In genomic region chr10:105727353-105727752, GRCm38 (mm10) we compare ENCODE assay signal across 23 mouse cellular contexts.
"Had no signal": no experiment of that assay in that cellular context is flagged by ENCODE, and none has a peak within 500 bp of the region (broad histone marks: within the 10 kb centered on the region; RNA-seq: fewer than 3 reads in every experiment).

No protein-coding gene starts in this region.

- H3K36me3 ChIP-seq: limb, embryonic 10.5 days; limb, embryonic 13.5 days; liver, embryonic 12.5 days; liver, embryonic 15.5 days; lung, embryonic 15.5 days; neural tube, embryonic 13.5 days had no signal

- H3K4me1 ChIP-seq: limb, embryonic 10.5 days; liver, embryonic 12.5 days; liver, embryonic 15.5 days; lung, embryonic 15.5 days had no signal

- DNase-seq: kidney, adult 18-20 months; kidney, adult 9 months; kidney, postnatal 25 days; layer of hippocampus, adult 9-11 months; liver; lung, adult 18-20 months; lung, postnatal 10 days; lung, postnatal 36 days; midbrain, embryonic 14.5 days; right cerebral cortex, adult 18-20 months; right cerebral cortex, postnatal 14 days; right cerebral cortex, postnatal 4 days; thymus, adult 2 months; thymus, postnatal 14 days had no signal

- H3K9me3 ChIP-seq: limb, embryonic 10.5 days; limb, embryonic 13.5 days; liver, embryonic 12.5 days; liver, embryonic 15.5 days; lung, embryonic 15.5 days; neural tube, embryonic 13.5 days had no signal

- H3K27ac ChIP-seq: layer of hippocampus, adult 2 months; limb, embryonic 10.5 days; limb, embryonic 13.5 days; liver, embryonic 12.5 days; liver, embryonic 15.5 days; lung, embryonic 15.5 days; neural tube, embryonic 13.5 days; stomach, postnatal 0 days had no signal

- H3K4me2 ChIP-seq: limb, embryonic 13.5 days; liver, embryonic 12.5 days; liver, embryonic 15.5 days; lung, embryonic 15.5 days; midbrain, embryonic 11.5 days; neural tube, embryonic 13.5 days had no signal

- H3K4me3 ChIP-seq: layer of hippocampus, adult 2 months; limb, embryonic 10.5 days; limb, embryonic 13.5 days; liver, embryonic 12.5 days; liver, embryonic 15.5 days; lung, embryonic 15.5 days; neural tube, embryonic 13.5 days had no signal

- H3K27me3 ChIP-seq: limb, embryonic 13.5 days; liver, embryonic 12.5 days; liver, embryonic 15.5 days; lung, embryonic 15.5 days; neural tube, embryonic 13.5 days had no signal

- H3K9ac ChIP-seq: limb, embryonic 13.5 days; liver, embryonic 12.5 days; liver, embryonic 15.5 days; lung, embryonic 15.5 days; neural tube, embryonic 13.5 days had no signal

- ATAC-seq: liver, embryonic 12.5 days had no signal
